Mouse (Mus musculus): ENCODE measurements at regions not wholly inside any gene's neighbourhood (a gene's known extent, or its start where the extent isn't known, plus 50 kb on each side); places are given as distances from the start of the nearest gene placed in this dataset.

GRCm38 (mm10) chr8:30570547-30570946, 2858.0 kb upstream of the 5930422O12Rik start:
- Histone ChIP-seq H3K4me3 (ENCODE audit: low read depth, low read length) (no peak overlapping the region), H3K4me2 (no peak overlapping the region), H3K27me3 (ENCODE audit: insufficient read depth, low read length) (no peaks in the 10 kb centered on the region), H3K27ac (ENCODE audit: low read depth) (no peak overlapping the region), H3K9ac (no peak overlapping the region), H3K4me1 (ENCODE audit: insufficient read depth) (no peaks in the 10 kb centered on the region), H3K9me3 (ENCODE audit: low read depth, low read length) (no peaks in the 10 kb centered on the region), H3K36me3 (ENCODE audit: insufficient read depth) (no peaks in the 10 kb centered on the region)
- DNase-seq = no peak
- 48% methylated on average over 5 of the region's 5 CpGs for WGBS
- no peak for TF ChIP-seq CTCF (IDR thresholded peaks at IDR 0.05; ENCODE audit: low read depth)
- ATAC-seq (ENCODE audit: insufficient read depth) = no peak

DNA sequence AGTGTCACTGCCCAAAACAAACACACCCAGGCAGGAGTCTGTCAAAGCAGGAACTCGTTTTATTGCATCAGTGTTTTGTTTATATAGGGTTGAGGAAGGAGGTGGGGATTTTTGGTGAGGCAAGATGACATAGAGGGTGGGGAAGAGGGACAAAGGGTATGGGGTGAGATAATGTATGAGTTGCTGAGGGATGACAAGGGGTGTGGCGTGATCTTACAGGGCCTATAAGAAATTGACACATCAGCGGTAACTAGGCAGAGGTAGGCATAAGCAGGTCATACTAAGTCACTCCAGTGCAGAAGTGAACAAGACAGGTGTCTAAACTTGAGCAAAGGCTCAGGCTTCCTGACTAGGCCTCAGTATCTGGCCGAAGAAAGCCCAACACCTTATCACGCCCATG, 2841.0 kb upstream of the 5930422O12Rik start:
- H3K27me3 ChIP-seq (ENCODE audit: insufficient read depth, low read length) = no peaks in the 10 kb centered on the region
- WGBS = 66% methylated on average over 5 of the region's 5 CpGs
- no peak overlapping the region for H3K4me3 ChIP-seq (ENCODE audit: low read depth, low read length)
- DNase-seq = no peak
- H3K36me3 ChIP-seq (ENCODE audit: insufficient read depth) = no peaks in the 10 kb centered on the region
- TF ChIP-seq CTCF (IDR thresholded peaks at IDR 0.05; ENCODE audit: low read depth) = no peak
- no peaks in the 10 kb centered on the region for H3K4me1 ChIP-seq (ENCODE audit: insufficient read depth)
- no peak overlapping the region for H3K27ac ChIP-seq (ENCODE audit: low read depth)
- H3K9me3 ChIP-seq (ENCODE audit: low read depth, low read length) = no peaks in the 10 kb centered on the region
- H3K4me2 ChIP-seq = no peak overlapping the region
- no peak for ATAC-seq (ENCODE audit: insufficient read depth)
- no peak overlapping the region for H3K9ac ChIP-seq

- Histone ChIP-seq H3K9ac (no peak overlapping the region), H3K27me3 (ENCODE audit: insufficient read depth, low read length) (no peaks in the 10 kb centered on the region), H3K4me2 (no peak overlapping the region), H3K36me3 (ENCODE audit: insufficient read depth) (no peaks in the 10 kb centered on the region), H3K27ac (ENCODE audit: low read depth) (no peak overlapping the region), H3K4me1 (ENCODE audit: insufficient read depth) (no peaks in the 10 kb centered on the region), H3K9me3 (ENCODE audit: low read depth, low read length) (no peaks in the 10 kb centered on the region), H3K4me3 (ENCODE audit: low read depth, low read length) (no peak overlapping the region)
- WGBS = no CpG with 5 or more reads among the region's 1 CpGs
- DNase-seq = no peak
- no peak for ATAC-seq (ENCODE audit: insufficient read depth)
- no peak for TF ChIP-seq CTCF (IDR thresholded peaks at IDR 0.05; ENCODE audit: low read depth)
Measured at GRCm38 (mm10) chr8:30602421-30602820, 2826.1 kb upstream of the 5930422O12Rik start.

- Histone ChIP-seq H3K36me3 (ENCODE audit: insufficient read depth) (no peaks in the 10 kb centered on the region), H3K4me2 (no peak overlapping the region), H3K9ac (no peak overlapping the region), H3K4me3 (ENCODE audit: low read depth, low read length) (no peak overlapping the region), H3K4me1 (ENCODE audit: insufficient read depth) (no peaks in the 10 kb centered on the region), H3K27ac (ENCODE audit: low read depth) (no peak overlapping the region), H3K27me3 (ENCODE audit: insufficient read depth, low read length) (no peaks in the 10 kb centered on the region), H3K9me3 (ENCODE audit: low read depth, low read length) (no peaks in the 10 kb centered on the region)
- TF ChIP-seq CTCF (IDR thresholded peaks at IDR 0.05; ENCODE audit: low read depth) = no peak
- 49% methylated on average over 5 of the region's 5 CpGs for WGBS
- DNase-seq (no peak), ATAC-seq (ENCODE audit: insufficient read depth) (no peak)
Measured at GRCm38 (mm10) chr8:30630332-30630731, 2798.2 kb upstream of the 5930422O12Rik start.

GRCm38 (mm10) chr8:30636791-30637190, 2791.7 kb upstream of the 5930422O12Rik start:
- no peaks in the 10 kb centered on the region for H3K9me3 ChIP-seq (ENCODE audit: low read depth, low read length)
- no peak for ATAC-seq (ENCODE audit: insufficient read depth)
- H3K4me2 ChIP-seq = no peak overlapping the region
- no peak for DNase-seq
- WGBS = 81% methylated on average over 2 of the region's 2 CpGs
- H3K4me3 ChIP-seq (ENCODE audit: low read depth, low read length) = no peak overlapping the region
- no peaks in the 10 kb centered on the region for H3K27me3 ChIP-seq (ENCODE audit: insufficient read depth, low read length)
- H3K4me1 ChIP-seq (ENCODE audit: insufficient read depth) = no peaks in the 10 kb centered on the region
- no peak overlapping the region for H3K27ac ChIP-seq (ENCODE audit: low read depth)
- no peaks in the 10 kb centered on the region for H3K36me3 ChIP-seq (ENCODE audit: insufficient read depth)
- TF ChIP-seq CTCF (IDR thresholded peaks at IDR 0.05; ENCODE audit: low read depth) = no peak
- no peak overlapping the region for H3K9ac ChIP-seq

DNA sequence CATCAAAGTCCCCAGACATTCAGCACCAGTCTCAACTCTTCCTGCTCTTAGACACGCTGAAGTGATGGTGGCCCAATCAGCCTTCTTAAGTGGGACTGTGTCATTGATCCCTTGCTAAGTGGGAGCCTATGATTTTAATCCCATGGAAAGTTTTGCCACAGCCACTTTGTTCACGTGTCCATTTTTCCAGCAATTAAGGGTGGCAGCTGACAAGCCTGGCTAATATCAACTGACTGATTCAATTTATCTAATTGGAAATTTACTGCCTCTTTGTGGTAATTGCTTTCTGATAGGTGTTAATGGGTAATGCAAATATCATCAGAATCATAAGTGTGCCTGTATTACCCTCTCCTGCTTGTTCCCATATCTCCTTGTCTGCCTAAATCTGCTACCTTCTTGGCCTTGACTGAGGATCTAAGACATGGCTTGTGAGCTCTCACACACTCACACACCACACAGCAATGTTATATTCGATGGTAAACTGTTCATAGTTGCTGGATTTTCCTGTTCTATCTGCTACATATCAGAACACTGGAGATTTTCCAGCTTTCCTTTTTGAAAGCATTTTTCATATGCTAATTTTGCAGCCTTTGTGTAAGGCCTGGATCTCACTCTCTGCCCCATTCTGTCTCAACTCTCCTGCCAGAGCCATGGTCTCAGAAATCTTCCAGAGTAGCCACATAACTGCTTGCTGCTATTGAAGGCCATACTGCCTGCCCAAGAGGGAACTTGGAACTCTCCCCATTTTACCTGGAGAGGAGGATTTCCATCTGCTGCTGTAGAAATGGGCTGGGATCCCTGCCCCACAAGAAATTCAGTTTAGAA, 2785.4 kb upstream of the 5930422O12Rik start:
- Histone ChIP-seq H3K9ac (no peak overlapping the region), H3K4me1 (ENCODE audit: insufficient read depth) (no peaks in the 10 kb centered on the region), H3K27me3 (ENCODE audit: insufficient read depth, low read length) (no peaks in the 10 kb centered on the region), H3K36me3 (ENCODE audit: insufficient read depth) (no peaks in the 10 kb centered on the region), H3K4me3 (ENCODE audit: low read depth, low read length) (no peak overlapping the region), H3K27ac (ENCODE audit: low read depth) (no peak overlapping the region), H3K9me3 (ENCODE audit: low read depth, low read length) (no peaks in the 10 kb centered on the region), H3K4me2 (no peak overlapping the region)
- ATAC-seq (ENCODE audit: insufficient read depth) (no peak), DNase-seq (no peak)
- TF ChIP-seq CTCF (IDR thresholded peaks at IDR 0.05; ENCODE audit: low read depth) = no peak
- 62% methylated on average over 3 of the region's 3 CpGs for WGBS

- Histone ChIP-seq H3K4me1 (ENCODE audit: insufficient read depth) (no peaks in the 10 kb centered on the region), H3K4me3 (ENCODE audit: low read depth, low read length) (no peak overlapping the region), H3K27me3 (ENCODE audit: insufficient read depth, low read length) (no peaks in the 10 kb centered on the region), H3K36me3 (ENCODE audit: insufficient read depth) (no peaks in the 10 kb centered on the region), H3K9ac (no peak overlapping the region), H3K4me2 (no peak overlapping the region), H3K27ac (ENCODE audit: low read depth) (no peak overlapping the region), H3K9me3 (ENCODE audit: low read depth, low read length) (no peaks in the 10 kb centered on the region)
- DNase-seq (no peak), ATAC-seq (ENCODE audit: insufficient read depth) (no peak)
- no peak for TF ChIP-seq CTCF (IDR thresholded peaks at IDR 0.05; ENCODE audit: low read depth)
Measured at GRCm38 (mm10) chr8:30648497-30648896, 2780.0 kb upstream of the 5930422O12Rik start.

All from lung, embryonic 14.5 days (tissue).